Mouse (Mus musculus) MEL (cell line): Measurements from ENCODE around the gene Acoxl. TPM values are rescaled to one million over a fixed set of nuclear protein-coding genes. Genes with fewer than 3 reads are reported as not detected.

Source experiments
- DNase-seq: peaks from one replicate; pipeline ENCODE4 v3.0.0; 2011; ENCODE audit warnings: low read depth, low spot score
- H3K27ac ChIP-seq: 2 replicates; pipeline ENCODE4 v1.5.1; 2012; ENCODE audit warnings: low read depth, mild to moderate bottlenecking, control low read depth, low read length, moderate library complexity; ENCODE audit not compliant: control insufficient read depth
- H3K27me3 ChIP-seq, 2 experiments: fragments of 150-350 bp in 1 of 2; sonication (generic) in 1 of 2; 2 replicates each; pipeline ENCODE4 v1.6.1; 2012; ENCODE audit warnings: low read length in 2 of 2, mild to moderate bottlenecking in 2 of 2, improper control_type of control experiment in 1 of 2, moderate library complexity in 1 of 2; ENCODE audit not compliant: insufficient read depth in 2 of 2, control insufficient read depth in 1 of 2
- H3K36me3 ChIP-seq, 2 experiments: 2 replicates each; pipeline ENCODE4 v1.6.1; 2012 to 2014; ENCODE audit warnings: low read length in 2 of 2, improper control_type of control experiment in 1 of 2, inconsistent platforms in 1 of 2, mild to moderate bottlenecking in 1 of 2; ENCODE audit not compliant: insufficient read depth in 2 of 2, control insufficient read depth in 1 of 2
- H3K4me1 ChIP-seq, 2 experiments: fragments of 150-350 bp in 1 of 2; sonication (generic) in 1 of 2; 2 replicates each; pipeline ENCODE4 v1.6.1; 2012; ENCODE audit warnings: low read length in 2 of 2, improper control_type of control experiment in 1 of 2, mild to moderate bottlenecking in 1 of 2; ENCODE audit not compliant: insufficient read depth in 2 of 2, control insufficient read depth in 1 of 2
- H3K4me3 ChIP-seq, 2 experiments: fragments of 150-350 bp in 1 of 2; sonication (generic) in 1 of 2; 2 replicates each; pipeline ENCODE4 v1.5.1; 2012; ENCODE audit warnings: low read depth in 2 of 2, low read length in 2 of 2, mild to moderate bottlenecking in 2 of 2, moderate library complexity in 2 of 2, control low read depth in 1 of 2, improper control_type of control experiment in 1 of 2; ENCODE audit not compliant: control insufficient read depth in 1 of 2, insufficient read depth in 1 of 2
- H3K79me2 ChIP-seq: 2 replicates; pipeline ENCODE4 v1.6.1; 2012; ENCODE audit warnings: mild to moderate bottlenecking, low read length, moderate library complexity; ENCODE audit not compliant: control insufficient read depth, poor library complexity, insufficient read depth
- H3K9ac ChIP-seq: 2 replicates; pipeline ENCODE4 v1.6.1; 2012; ENCODE audit warnings: low read depth, mild to moderate bottlenecking, control low read depth, low read length, moderate library complexity; ENCODE audit not compliant: control insufficient read depth, poor library complexity, severe bottlenecking
- H3K9me3 ChIP-seq: fragments of 150-350 bp; sonication (generic); replicated peaks from 2 replicates; pipeline ENCODE4 v1.6.1; 2012; ENCODE audit warnings: mild to moderate bottlenecking, low read length, improper control_type of control experiment, moderate library complexity; ENCODE audit not compliant: insufficient read depth
- BHLHE40 ChIP-seq: IDR thresholded peaks from 2 replicates; pipeline ENCODE4 v1.6.1; 2012; ENCODE audit warnings: low read depth, mild to moderate bottlenecking, inconsistent platforms, low read length, improper control_type of control experiment, borderline replicate concordance
- CHD1 ChIP-seq: IDR thresholded peaks from 2 replicates; pipeline ENCODE4 v1.6.1; 2012; ENCODE audit warnings: low read depth, mild to moderate bottlenecking, inconsistent platforms, low read length, improper control_type of control experiment
- CHD2 ChIP-seq: IDR thresholded peaks from 2 replicates; pipeline ENCODE4 v1.6.1; 2011; ENCODE audit warnings: low read length, improper control_type of control experiment
- CTCF ChIP-seq, 3 experiments: IDR thresholded peaks in 2 of 3; conservative IDR thresholded peaks in 1 of 3; 2 replicates each; pipeline ENCODE4 v1.5.1; 2011 to 2012; ENCODE audit warnings: low read length in 3 of 3, low read depth in 2 of 3, mild to moderate bottlenecking in 2 of 3, improper control_type of control experiment in 1 of 3, inconsistent platforms in 1 of 3, mixed read lengths in 1 of 3, moderate library complexity in 1 of 3; ENCODE audit not compliant: control insufficient read depth in 1 of 3, insufficient read depth in 1 of 3, poor library complexity in 1 of 3, severe bottlenecking in 1 of 3
- ETS1 ChIP-seq: IDR thresholded peaks from 2 replicates; pipeline ENCODE4 v1.6.1; 2012; ENCODE audit warnings: low read depth, mild to moderate bottlenecking, inconsistent platforms, low read length, improper control_type of control experiment, moderate library complexity
- JUND ChIP-seq: IDR thresholded peaks from 2 replicates; pipeline ENCODE4 v1.6.1; 2011; ENCODE audit warnings: low read depth, mild to moderate bottlenecking, improper control_type of control experiment, low read length
- MAFK ChIP-seq: IDR thresholded peaks from 2 replicates; pipeline ENCODE4 v1.6.1; 2011; ENCODE audit warnings: low read depth, mild to moderate bottlenecking, low read length, improper control_type of control experiment, borderline replicate concordance
- MAZ ChIP-seq: IDR thresholded peaks from 2 replicates; pipeline ENCODE4 v1.6.1; 2012; ENCODE audit warnings: low read depth, mild to moderate bottlenecking, inconsistent platforms, low read length, improper control_type of control experiment
- MEF2A ChIP-seq: IDR thresholded peaks from 2 replicates; pipeline ENCODE4 v1.6.1; 2014; ENCODE audit warnings: low read depth, mild to moderate bottlenecking, inconsistent platforms, low read length, improper control_type of control experiment; ENCODE audit not compliant: poor library complexity, insufficient replicate concordance, severe bottlenecking; ENCODE audit errors: extremely low read depth
- MXI1 ChIP-seq: IDR thresholded peaks from 2 replicates; pipeline ENCODE4 v1.6.1; 2011; ENCODE audit warnings: mild to moderate bottlenecking, low read depth, low read length, improper control_type of control experiment
- MYB ChIP-seq: IDR thresholded peaks from 2 replicates; pipeline ENCODE4 v1.6.1; 2011; ENCODE audit warnings: mild to moderate bottlenecking, low read depth, low read length, improper control_type of control experiment
- NELFE ChIP-seq: IDR thresholded peaks from 2 replicates; pipeline ENCODE4 v1.6.1; 2011; ENCODE audit warnings: low read depth, low read length, improper control_type of control experiment
- POLR2AphosphoS2 ChIP-seq: IDR thresholded peaks from 2 replicates; pipeline ENCODE4 v1.6.1; 2011; ENCODE audit warnings: low read length, improper control_type of control experiment
- POLR2AphosphoS5 ChIP-seq: IDR thresholded peaks from 2 replicates; pipeline ENCODE4 v1.6.1; 2012; ENCODE audit warnings: low read depth, borderline replicate concordance, mild to moderate bottlenecking, inconsistent platforms, low read length, moderate library complexity, mixed read lengths
- RAD21 ChIP-seq: IDR thresholded peaks from 2 replicates; pipeline ENCODE4 v1.6.1; 2011; ENCODE audit warnings: mild to moderate bottlenecking, low read depth, low read length, improper control_type of control experiment
- SIN3A ChIP-seq: IDR thresholded peaks from 2 replicates; pipeline ENCODE4 v1.6.1; 2012; ENCODE audit warnings: low read length, improper control_type of control experiment, inconsistent platforms
- ZKSCAN1 ChIP-seq: IDR thresholded peaks from 2 replicates; pipeline ENCODE4 v1.6.1; 2012; ENCODE audit warnings: low read depth, mild to moderate bottlenecking, inconsistent platforms, low read length, improper control_type of control experiment, moderate library complexity
- ZMIZ1 ChIP-seq: IDR thresholded peaks from 2 replicates; pipeline ENCODE4 v1.6.1; 2012; ENCODE audit warnings: low read depth, mild to moderate bottlenecking, inconsistent platforms, low read length, improper control_type of control experiment, moderate library complexity
- polyA plus RNA-seq, 2 experiments: library from polyadenylated mRNA; stranded (reverse) in 1 of 2; unstranded in 1 of 2; fragments of >175 nt in 1 of 2; fragments of >200 nt in 1 of 2; gene quantifications; 2 replicates each; pipeline versions ENCODE4 v1.2.1 to v1.2.4; 2012; ENCODE audit warnings: low replicate concordance in 2 of 2, low read depth in 1 of 2; ENCODE audit not compliant: insufficient read length in 2 of 2, insufficient read depth in 1 of 2, missing spikeins in 1 of 2
- total RNA-seq: library from RNA; depleted of rRNA; stranded (reverse); fragments of 300-350 nt; gene quantifications from 2 replicates; pipeline ENCODE4 v1.2.3, GENCODE M21; 2012

The Acoxl gene
- total and polyA plus RNA-seq, 3 experiments: 0.31 to 0.39 TPM; not detected in 1

GRCm38 (mm10) chr2:127928871-127929270, 90.2 kb downstream of the Acoxl start:
- DNase-seq: no peak
- Histone ChIP-seq H3K36me3 (no peaks in the 10 kb centered on the region), H3K4me3 (no peak overlapping the region), H3K9me3 (no peaks in the 10 kb centered on the region), H3K27me3 (peaks cover 0 to 2% of the 10 kb centered on the region in 2 experiments; a peak in 2 of 4 replicates), H3K4me1 (0 out of 4 replicates have a peak, but pooled peaks cover 0 to 3% of the 10 kb centered on the region in 2 experiments), H3K27ac (no peak overlapping the region), H3K9ac (no peak overlapping the region), H3K79me2 (no peaks in the 10 kb centered on the region)
- TF ChIP-seq ZKSCAN1: no peak
- TF ChIP-seq MEF2A: no peak
- no peak for TF ChIP-seq CHD1
- TF ChIP-seq SIN3A: no peak
- TF ChIP-seq MXI1: no peak
- TF ChIP-seq RAD21: no peak
- TF ChIP-seq MAFK: no peak

- no peak overlapping the region for H3K9ac ChIP-seq
- 0 out of 4 replicates have a peak, but pooled peaks cover 0 to 3% of the 10 kb centered on the region in 2 experiments for H3K4me1 ChIP-seq
- no peak overlapping the region for H3K4me3 ChIP-seq
- H3K36me3 ChIP-seq: no peaks in the 10 kb centered on the region
- H3K9me3 ChIP-seq: no peaks in the 10 kb centered on the region
- no peak overlapping the region for H3K27ac ChIP-seq
- TF ChIP-seq BHLHE40 (no peak), ETS1 (no peak), POLR2AphosphoS2 (no peak), MAZ (no peak), CTCF (IDR thresholded peaks at IDR 0.05 in 2 of 3, conservative IDR thresholded peaks at IDR 0.05 in 1 of 3; ENCODE audit: control insufficient read depth in 1 of 3, insufficient read depth in 1 of 3, low read depth in 2 of 3, low read length in 3 of 3, poor library complexity in 1 of 3, severe bottlenecking in 1 of 3) (no peak), ZMIZ1 (no peak), MXI1 (no peak), MYB (no peak), JUND (no peak), SIN3A (no peak), NELFE (no peak), CHD2 (no peak), POLR2AphosphoS5 (no peak)
- TF ChIP-seq, all 39 proteins: peak for 0
- Histone ChIP-seq H3K27me3 (peaks cover 0 to 2% of the 10 kb centered on the region in 2 experiments; a peak in 2 of 4 replicates), H3K79me2 (no peaks in the 10 kb centered on the region)
- no peak for DNase-seq
Observed at GRCm38 (mm10) chr2:127929939-127930715, 91.5 kb downstream of the Acoxl start.
